Mouse (Mus musculus): ENCODE data around the gene Vwa5b1. TPM values are rescaled to one million over a fixed set of nuclear protein-coding genes. Genes with fewer than 3 reads are reported as not detected.
A peak's percentile ranks its signal among the peaks of the same experiment; 100 is the strongest.

Gene Vwa5b1
- total and polyA plus RNA-seq, 3 experiments = not detected

DNA sequence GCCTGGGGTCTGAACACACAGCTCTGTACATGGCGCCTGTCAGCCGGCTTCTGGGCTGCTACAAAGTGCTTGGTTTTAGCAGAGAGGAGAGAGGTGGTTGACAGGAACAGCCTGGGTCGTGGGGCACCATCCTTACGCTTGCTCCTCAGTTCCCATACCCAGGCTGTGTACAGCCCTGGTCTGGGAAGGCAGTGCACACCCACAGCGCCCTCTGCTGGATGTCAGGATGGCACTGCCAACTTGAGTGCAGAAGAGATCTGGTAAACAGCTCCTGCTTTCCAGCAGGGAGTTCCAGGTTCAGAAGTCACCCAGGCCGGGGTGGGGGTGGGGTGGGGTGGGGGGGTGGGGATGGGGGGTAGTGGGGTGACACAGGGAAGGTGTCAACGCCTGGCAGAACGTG, 73.7 kb downstream of the Vwa5b1 start:
- peak; percentile 3 for DNase-seq (ENCODE audit: low read depth, low spot score)
- Histone ChIP-seq H3K79me2 (ENCODE audit: control insufficient read depth, insufficient read depth, low read length, poor library complexity) (no peaks in the 10 kb centered on the region), H3K27ac (ENCODE audit: control insufficient read depth, low read depth, low read length) (no peak overlapping the region), H3K27me3 (ENCODE audit: control insufficient read depth in 1 of 2, insufficient read depth in 2 of 2, low read length in 2 of 2) (no peaks in the 10 kb centered on the region), H3K9ac (ENCODE audit: control insufficient read depth, low read depth, low read length, poor library complexity, severe bottlenecking) (no peak overlapping the region), H3K4me3 (ENCODE audit: control insufficient read depth in 1 of 2, insufficient read depth in 1 of 2, low read depth in 2 of 2, low read length in 2 of 2) (no peak overlapping the region), H3K9me3 (replicated peaks; ENCODE audit: insufficient read depth, low read length) (no peaks in the 10 kb centered on the region), H3K36me3 (ENCODE audit: control insufficient read depth in 1 of 2, insufficient read depth in 2 of 2, low read length in 2 of 2) (no peaks in the 10 kb centered on the region), H3K4me1 (ENCODE audit: control insufficient read depth in 1 of 2, insufficient read depth in 2 of 2, low read length in 2 of 2) (no peaks in the 10 kb centered on the region)
- TF ChIP-seq CTCF (IDR thresholded peaks at IDR 0.05 in 2 of 3, conservative IDR thresholded peaks at IDR 0.05 in 1 of 3; ENCODE audit: control insufficient read depth in 1 of 3, insufficient read depth in 1 of 3, low read depth in 2 of 3, low read length in 3 of 3, poor library complexity in 1 of 3, severe bottlenecking in 1 of 3) (peak in 1 of 3 experiments; percentile 31; a peak in 2 of 6 replicates), SMC3 (IDR thresholded peaks at IDR 0.05; ENCODE audit: low read depth, low read length) (no peak), USF2 (IDR thresholded peaks at IDR 0.05; ENCODE audit: borderline replicate concordance in 1 of 2, insufficient read depth in 1 of 2, low read depth in 1 of 2, low read length in 2 of 2) (no peak)

DNA sequence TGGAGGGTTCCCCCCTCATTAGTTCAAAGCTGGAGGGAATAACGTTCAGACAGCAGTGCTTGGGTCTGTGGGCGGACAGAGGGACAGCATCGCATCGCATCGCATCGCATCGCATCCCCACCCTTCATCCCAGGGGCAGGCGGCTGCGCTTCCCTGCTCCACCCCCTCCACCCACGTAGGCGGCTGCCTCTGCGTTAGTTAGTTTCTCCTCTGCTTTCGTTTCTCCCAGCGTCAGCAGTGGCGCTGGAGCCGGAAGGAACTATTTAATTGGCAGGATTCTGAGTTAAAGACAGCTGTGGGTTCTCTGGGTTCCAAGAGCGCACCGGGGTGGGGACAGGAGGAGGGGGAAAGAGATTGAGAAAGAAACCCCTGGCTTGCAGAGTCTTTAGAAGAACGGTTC, 80.2 kb downstream of the Vwa5b1 start:
- H3K9me3 ChIP-seq (replicated peaks; ENCODE audit: insufficient read depth, low read length) = no peaks in the 10 kb centered on the region
- H3K27me3 ChIP-seq (ENCODE audit: control insufficient read depth in 1 of 2, insufficient read depth in 2 of 2, low read length in 2 of 2) = no peaks in the 10 kb centered on the region
- H3K79me2 ChIP-seq (ENCODE audit: control insufficient read depth, insufficient read depth, low read length, poor library complexity) = no peaks in the 10 kb centered on the region
- H3K36me3 ChIP-seq (ENCODE audit: control insufficient read depth in 1 of 2, insufficient read depth in 2 of 2, low read length in 2 of 2) = no peaks in the 10 kb centered on the region
- TF ChIP-seq POLR2AphosphoS2 (IDR thresholded peaks at IDR 0.05; ENCODE audit: low read length) = no peak
- TF ChIP-seq USF2 (IDR thresholded peaks at IDR 0.05; ENCODE audit: borderline replicate concordance in 1 of 2, insufficient read depth in 1 of 2, low read depth in 1 of 2, low read length in 2 of 2) = no peak
- no peak for TF ChIP-seq ZMIZ1 (IDR thresholded peaks at IDR 0.05; ENCODE audit: low read depth, low read length)
- no peak for TF ChIP-seq MAZ (IDR thresholded peaks at IDR 0.05; ENCODE audit: low read depth, low read length)
- no peak for TF ChIP-seq CHD1 (IDR thresholded peaks at IDR 0.05; ENCODE audit: low read depth, low read length)
- TF ChIP-seq JUND (IDR thresholded peaks at IDR 0.05; ENCODE audit: low read depth, low read length) = no peak
- no peak for TF ChIP-seq MAFK (IDR thresholded peaks at IDR 0.05; ENCODE audit: borderline replicate concordance, low read depth, low read length)
- TF ChIP-seq TCF12 (IDR thresholded peaks at IDR 0.05; ENCODE audit: low read depth, low read length) = no peak
- TF ChIP-seq CTCF (IDR thresholded peaks at IDR 0.05 in 2 of 3, conservative IDR thresholded peaks at IDR 0.05 in 1 of 3; ENCODE audit: control insufficient read depth in 1 of 3, insufficient read depth in 1 of 3, low read depth in 2 of 3, low read length in 3 of 3, poor library complexity in 1 of 3, severe bottlenecking in 1 of 3) = no peak
- TF ChIP-seq ZNF384 (IDR thresholded peaks at IDR 0.05; ENCODE audit: low read depth, low read length) = no peak
- no peak for TF ChIP-seq ZC3H11A (IDR thresholded peaks at IDR 0.05; ENCODE audit: low read depth, low read length)
- no peak for TF ChIP-seq NELFE (IDR thresholded peaks at IDR 0.05; ENCODE audit: low read depth, low read length)
- no peak for TF ChIP-seq TAL1 (IDR thresholded peaks at IDR 0.05; ENCODE audit: low read length)
- no peak for TF ChIP-seq BHLHE40 (IDR thresholded peaks at IDR 0.05; ENCODE audit: borderline replicate concordance, low read depth, low read length)
- H3K4me1 ChIP-seq (ENCODE audit: control insufficient read depth in 1 of 2, insufficient read depth in 2 of 2, low read length in 2 of 2) = no peaks in the 10 kb centered on the region
- H3K9ac ChIP-seq (ENCODE audit: control insufficient read depth, low read depth, low read length, poor library complexity, severe bottlenecking) = no peak overlapping the region
- no peak for DNase-seq (ENCODE audit: low read depth, low spot score)
- H3K27ac ChIP-seq (ENCODE audit: control insufficient read depth, low read depth, low read length) = no peak overlapping the region
- H3K4me3 ChIP-seq (ENCODE audit: control insufficient read depth in 1 of 2, insufficient read depth in 1 of 2, low read depth in 2 of 2, low read length in 2 of 2) = no peak overlapping the region

Measured in MEL (cell line).